Mouse (Mus musculus): ENCODE results near the gene Dgkh.

DNA sequence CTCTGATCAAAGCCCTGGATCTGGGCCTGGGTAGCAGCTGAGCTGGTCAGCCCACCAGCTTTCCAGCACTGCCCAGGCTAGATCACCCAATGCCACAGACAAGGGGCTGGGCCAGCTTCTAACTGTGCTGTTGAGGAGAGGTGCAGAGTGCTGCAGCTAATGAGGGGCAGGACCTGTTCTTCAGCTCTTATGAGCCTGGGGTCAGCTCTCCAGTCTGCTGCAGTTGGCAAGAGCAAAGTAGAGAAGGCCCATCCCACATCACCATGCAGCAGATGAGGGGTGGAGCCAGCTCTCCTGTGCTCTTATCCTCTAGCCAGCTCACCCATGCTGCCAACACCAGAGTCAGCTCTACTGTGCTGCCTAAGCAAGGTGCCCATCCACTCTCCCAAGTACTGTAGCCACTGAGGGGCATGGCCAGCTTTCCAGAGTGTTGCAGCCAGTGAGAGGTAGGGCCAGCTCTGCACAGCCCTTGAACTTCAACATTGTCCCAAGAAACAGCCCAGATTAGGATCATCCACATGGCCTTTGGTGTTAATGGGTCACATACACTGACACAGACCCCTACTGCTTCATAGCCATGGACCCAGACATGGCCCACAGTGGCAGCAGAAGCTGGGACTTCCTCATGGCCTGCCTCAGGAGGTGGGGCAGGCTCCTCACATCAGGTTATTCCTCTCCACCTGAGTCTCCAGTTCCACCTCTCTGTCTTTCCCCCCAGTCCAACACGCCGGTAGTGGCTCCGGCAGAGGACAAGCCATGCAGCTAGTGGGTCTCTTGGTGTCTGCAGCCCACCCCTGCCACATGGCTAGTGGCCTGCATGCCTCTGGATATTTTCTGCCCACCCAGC is 206.7 kb downstream of the Dgkh start:
- TF ChIP-seq CTCF (IDR thresholded peaks at IDR 0.05): no peak
- no peak for TF ChIP-seq EP300 (IDR thresholded peaks at IDR 0.05)

Data from lung, postnatal 0 days (tissue).